Mouse (Mus musculus): Measurements from ENCODE around the gene Nasp. TPM values are rescaled to one million over a fixed set of nuclear protein-coding genes. Genes with fewer than 3 reads are reported as not detected.

The Nasp gene
- polyA plus RNA-seq, 1 experiment, result 20.0 TPM

DNA sequence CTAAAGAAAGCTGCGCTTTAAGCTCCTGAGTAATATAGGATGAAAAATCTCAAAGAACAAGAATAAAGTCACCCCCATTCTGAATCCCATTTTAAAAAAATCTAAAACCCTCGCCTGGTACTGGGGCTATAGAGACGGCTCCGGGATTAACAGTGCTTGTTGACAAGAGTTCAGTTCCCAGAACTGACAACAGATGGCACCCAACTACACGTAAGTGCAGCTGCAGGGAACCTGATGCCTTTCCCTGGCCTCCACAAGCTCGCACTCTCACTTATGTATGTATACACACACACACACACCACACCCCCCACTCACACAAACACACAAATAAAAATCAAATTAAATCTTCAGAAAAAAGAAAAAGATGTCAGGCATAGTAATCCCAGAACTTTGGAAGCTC, 16.6 kb upstream of the Nasp start:
- TF ChIP-seq MAX (IDR thresholded peaks at IDR 0.05; ENCODE audit: low read depth) (no peak), E2F4 (IDR thresholded peaks at IDR 0.05; ENCODE audit: insufficient read depth) (no peak), USF1 (IDR thresholded peaks at IDR 0.05; ENCODE audit: low read depth) (no peak), REST (IDR thresholded peaks at IDR 0.05; ENCODE audit: insufficient read depth, insufficient read length) (no peak), CEBPB (IDR thresholded peaks at IDR 0.05; ENCODE audit: insufficient read depth, poor library complexity, severe bottlenecking) (no peak), POLR2AphosphoS2 (IDR thresholded peaks at IDR 0.05; ENCODE audit: insufficient read length, low read depth) (no peak), TCF12 (IDR thresholded peaks at IDR 0.05; ENCODE audit: insufficient read depth, poor library complexity, severe bottlenecking) (no peak), MYOG (IDR thresholded peaks at IDR 0.05; ENCODE audit: control insufficient read depth in 1 of 3, insufficient read depth in 1 of 3, insufficient read length in 2 of 3, low read depth in 2 of 3) (no peak), POLR2A (IDR thresholded peaks at IDR 0.05; ENCODE audit: insufficient read length, low read depth) (no peak), TCF3 (IDR thresholded peaks at IDR 0.05; ENCODE audit: insufficient read length, low read depth) (no peak), SRF (IDR thresholded peaks at IDR 0.05; ENCODE audit: control insufficient read depth, insufficient read length, low read depth) (no peak), MYOD1 (IDR thresholded peaks at IDR 0.05; ENCODE audit: control insufficient read depth in 1 of 3, insufficient read length in 2 of 3, low read depth in 2 of 3) (no peak)
- Histone ChIP-seq H3K36me3 (ENCODE audit: control insufficient read depth, insufficient read depth) (peaks cover 57% of the 10 kb centered on the region), H3K4me2 (ENCODE audit: low read depth) (no peak overlapping the region), H3ac (ENCODE audit: control insufficient read depth, insufficient read length) (no peak overlapping the region), H3K79me2 (ENCODE audit: control insufficient read depth, insufficient read depth) (peaks cover 73% of the 10 kb centered on the region), H3K27me3 (ENCODE audit: control insufficient read depth, insufficient read depth, insufficient read length) (no peaks in the 10 kb centered on the region), H3K4me3 (no peak overlapping the region)

DNA sequence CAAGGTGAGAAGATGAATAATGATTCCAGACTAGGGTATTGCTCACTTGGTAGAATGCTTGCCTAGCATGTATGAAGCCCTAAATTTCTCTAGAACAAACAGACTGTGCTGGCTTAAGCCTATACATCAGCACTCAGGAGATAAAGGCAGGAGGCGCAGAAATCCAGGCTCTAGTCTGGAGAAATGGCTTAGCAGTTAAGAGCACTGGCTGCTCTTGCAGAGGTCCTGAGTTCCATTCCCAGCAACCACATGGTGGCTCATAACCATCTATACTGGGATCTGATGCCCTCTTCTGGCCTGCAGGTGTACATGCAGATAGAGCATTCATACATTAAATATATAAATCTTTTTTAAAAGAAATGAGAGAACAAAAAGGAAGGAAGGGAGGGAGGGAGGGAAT, 14.3 kb upstream of the Nasp start:
- no peak overlapping the region for H3K4me2 ChIP-seq (ENCODE audit: low read depth)
- H3K36me3 ChIP-seq (ENCODE audit: control insufficient read depth, insufficient read depth), result peaks cover 58% of the 10 kb centered on the region
- no peaks in the 10 kb centered on the region for H3K27me3 ChIP-seq (ENCODE audit: control insufficient read depth, insufficient read depth, insufficient read length)
- H3K4me3 ChIP-seq, result no peak overlapping the region
- no peak overlapping the region for H3ac ChIP-seq (ENCODE audit: control insufficient read depth, insufficient read length)
- H3K79me2 ChIP-seq (ENCODE audit: control insufficient read depth, insufficient read depth), result peaks cover 50% of the 10 kb centered on the region
- TF ChIP-seq MAX (IDR thresholded peaks at IDR 0.05; ENCODE audit: low read depth), result no peak
- no peak for TF ChIP-seq MYOD1 (IDR thresholded peaks at IDR 0.05; ENCODE audit: control insufficient read depth in 1 of 3, insufficient read length in 2 of 3, low read depth in 2 of 3)
- TF ChIP-seq E2F4 (IDR thresholded peaks at IDR 0.05; ENCODE audit: insufficient read depth), result no peak
- no peak for TF ChIP-seq SRF (IDR thresholded peaks at IDR 0.05; ENCODE audit: control insufficient read depth, insufficient read length, low read depth)
- TF ChIP-seq POLR2A (IDR thresholded peaks at IDR 0.05; ENCODE audit: insufficient read length, low read depth), result no peak
- TF ChIP-seq REST (IDR thresholded peaks at IDR 0.05; ENCODE audit: insufficient read depth, insufficient read length), result no peak
- no peak for TF ChIP-seq MYOG (IDR thresholded peaks at IDR 0.05; ENCODE audit: control insufficient read depth in 1 of 3, insufficient read depth in 1 of 3, insufficient read length in 2 of 3, low read depth in 2 of 3)
- TF ChIP-seq CEBPB (IDR thresholded peaks at IDR 0.05; ENCODE audit: insufficient read depth, poor library complexity, severe bottlenecking), result no peak
- no peak for TF ChIP-seq POLR2AphosphoS2 (IDR thresholded peaks at IDR 0.05; ENCODE audit: insufficient read length, low read depth)
- no peak for TF ChIP-seq TCF12 (IDR thresholded peaks at IDR 0.05; ENCODE audit: insufficient read depth, poor library complexity, severe bottlenecking)
- TF ChIP-seq TCF3 (IDR thresholded peaks at IDR 0.05; ENCODE audit: insufficient read length, low read depth), result no peak
- TF ChIP-seq USF1 (IDR thresholded peaks at IDR 0.05; ENCODE audit: low read depth), result no peak

DNA sequence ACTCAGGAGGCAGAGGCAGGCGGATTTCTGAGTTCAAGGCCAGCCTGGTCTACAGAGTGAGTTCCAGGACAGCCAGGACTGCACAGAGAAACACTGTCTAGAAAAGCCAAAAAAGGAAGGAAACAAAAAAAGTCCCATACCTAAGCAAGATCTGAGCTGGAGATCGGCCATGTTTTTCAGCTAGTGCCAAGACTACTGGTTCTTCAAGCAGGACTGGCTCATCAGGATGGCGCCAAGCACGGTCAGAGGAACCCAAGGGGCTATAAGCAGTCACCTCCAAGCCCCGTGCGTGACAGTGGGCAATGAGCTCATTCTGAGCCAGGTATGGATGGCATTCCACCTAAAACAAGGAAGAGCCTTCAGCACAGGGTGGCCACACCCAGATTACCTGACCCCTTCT, 11.1 kb upstream of the Nasp start:
- H3K4me2 ChIP-seq (ENCODE audit: low read depth), result no peak overlapping the region
- TF ChIP-seq MYOG (IDR thresholded peaks at IDR 0.05; ENCODE audit: control insufficient read depth in 1 of 3, insufficient read depth in 1 of 3, insufficient read length in 2 of 3, low read depth in 2 of 3) (no peak), E2F4 (IDR thresholded peaks at IDR 0.05; ENCODE audit: insufficient read depth) (no peak), REST (IDR thresholded peaks at IDR 0.05; ENCODE audit: insufficient read depth, insufficient read length) (no peak), MYOD1 (IDR thresholded peaks at IDR 0.05; ENCODE audit: control insufficient read depth in 1 of 3, insufficient read length in 2 of 3, low read depth in 2 of 3) (no peak), POLR2A (IDR thresholded peaks at IDR 0.05; ENCODE audit: insufficient read length, low read depth) (no peak), CEBPB (IDR thresholded peaks at IDR 0.05; ENCODE audit: insufficient read depth, poor library complexity, severe bottlenecking) (no peak), USF1 (IDR thresholded peaks at IDR 0.05; ENCODE audit: low read depth) (no peak), MAX (IDR thresholded peaks at IDR 0.05; ENCODE audit: low read depth) (no peak), TCF3 (IDR thresholded peaks at IDR 0.05; ENCODE audit: insufficient read length, low read depth) (no peak), POLR2AphosphoS2 (IDR thresholded peaks at IDR 0.05; ENCODE audit: insufficient read length, low read depth) (no peak)
- peaks cover 18% of the 10 kb centered on the region for H3K79me2 ChIP-seq (ENCODE audit: control insufficient read depth, insufficient read depth)
- H3K4me3 ChIP-seq, result no peak overlapping the region
- H3K36me3 ChIP-seq (ENCODE audit: control insufficient read depth, insufficient read depth), result peaks cover 59% of the 10 kb centered on the region
- H3ac ChIP-seq (ENCODE audit: control insufficient read depth, insufficient read length), result no peak overlapping the region
- H3K27me3 ChIP-seq (ENCODE audit: control insufficient read depth, insufficient read depth, insufficient read length), result no peaks in the 10 kb centered on the region

DNA sequence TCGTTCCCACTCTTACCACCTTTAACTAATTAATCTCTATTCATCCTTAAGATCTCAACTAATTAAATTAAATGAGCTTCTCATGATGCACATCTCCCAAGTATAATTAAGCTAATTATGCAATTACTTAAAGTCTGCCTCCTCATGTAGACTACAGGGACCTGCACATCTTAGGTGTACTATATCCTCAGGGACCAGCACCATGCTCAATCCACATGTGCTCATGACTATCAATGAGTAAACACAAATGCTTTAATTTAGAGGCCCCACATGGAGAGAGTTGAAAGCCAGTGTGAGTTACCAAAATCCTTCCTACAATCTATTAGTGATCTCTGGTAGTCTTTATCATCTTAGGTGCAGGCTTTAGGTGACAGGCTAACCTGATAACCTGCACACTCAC, 7.5 kb upstream of the Nasp start:
- H3K4me3 ChIP-seq, result no peak overlapping the region
- H3K27me3 ChIP-seq (ENCODE audit: control insufficient read depth, insufficient read depth, insufficient read length), result no peaks in the 10 kb centered on the region
- TF ChIP-seq POLR2A (IDR thresholded peaks at IDR 0.05; ENCODE audit: insufficient read length, low read depth) (no peak), CEBPB (IDR thresholded peaks at IDR 0.05; ENCODE audit: insufficient read depth, poor library complexity, severe bottlenecking) (no peak), TCF3 (IDR thresholded peaks at IDR 0.05; ENCODE audit: insufficient read length, low read depth) (no peak), TCF12 (IDR thresholded peaks at IDR 0.05; ENCODE audit: insufficient read depth, poor library complexity, severe bottlenecking) (no peak), USF1 (IDR thresholded peaks at IDR 0.05; ENCODE audit: low read depth) (no peak), POLR2AphosphoS2 (IDR thresholded peaks at IDR 0.05; ENCODE audit: insufficient read length, low read depth) (no peak), REST (IDR thresholded peaks at IDR 0.05; ENCODE audit: insufficient read depth, insufficient read length) (no peak), E2F4 (IDR thresholded peaks at IDR 0.05; ENCODE audit: insufficient read depth) (no peak), SRF (IDR thresholded peaks at IDR 0.05; ENCODE audit: control insufficient read depth, insufficient read length, low read depth) (no peak), MYOD1 (IDR thresholded peaks at IDR 0.05; ENCODE audit: control insufficient read depth in 1 of 3, insufficient read length in 2 of 3, low read depth in 2 of 3) (no peak), MYOG (IDR thresholded peaks at IDR 0.05; ENCODE audit: control insufficient read depth in 1 of 3, insufficient read depth in 1 of 3, insufficient read length in 2 of 3, low read depth in 2 of 3) (no peak), MAX (IDR thresholded peaks at IDR 0.05; ENCODE audit: low read depth) (no peak)
- no peak overlapping the region for H3ac ChIP-seq (ENCODE audit: control insufficient read depth, insufficient read length)
- H3K36me3 ChIP-seq (ENCODE audit: control insufficient read depth, insufficient read depth), result peaks cover 31% of the 10 kb centered on the region
- no peaks in the 10 kb centered on the region for H3K79me2 ChIP-seq (ENCODE audit: control insufficient read depth, insufficient read depth)
- H3K4me2 ChIP-seq (ENCODE audit: low read depth), result no peak overlapping the region

Data from myocyte (in vitro differentiated cells).